Mouse (Mus musculus): ENCODE data around the gene Chil3. TPM values are rescaled to one million over a fixed set of nuclear protein-coding genes. Genes with fewer than 3 reads are reported as not detected.
"Not testable (repeated sequence)": the region's sequence is repeated elsewhere in the genome, so short reads cannot be mapped to it uniquely, and the experiment has no call there.

Chil3 gene
- not detected in 2 replicates for polyA plus RNA-seq (2016; fragmentation: Nextera tagmentation; extraction: Ambion mirVana)

- Histone ChIP-seq H3K36me3 (no peaks in the 10 kb centered on the region), H3K9ac (no peak within 1 kb of the TSS), H3K27ac (no peak within 1 kb of the TSS), H3K4me2 (no peak within 1 kb of the TSS), H3K9me3 (replicated peaks) (peaks cover 6% of the 10 kb centered on the region; the same call in 1 of the 2 replicates), H3K4me1 (no peaks in the 10 kb centered on the region), H3K27me3 (replicated peaks) (no peaks in the 10 kb centered on the region), H3K4me3 (no peak within 1 kb of the TSS)
- no peak for ATAC-seq
- 66% methylated on average over 3 of the region's 3 CpGs for WGBS (ENCODE audit: insufficient replicate concordance)
Observed at GRCm38 (mm10) chr3:106167464-106167863, at the start of gene Chil3. TSS of gene Chil3 (minus strand) at chr3:106167564.

- WGBS (ENCODE audit: insufficient replicate concordance): 25% methylated on average over 1 of the region's 1 CpGs
- not testable (repeated sequence) for H3K4me2 ChIP-seq; H3K27me3 ChIP-seq (replicated peaks); H3K4me1 ChIP-seq; H3K9ac ChIP-seq; ATAC-seq; H3K4me3 ChIP-seq; H3K36me3 ChIP-seq; H3K27ac ChIP-seq
- H3K9me3 ChIP-seq (replicated peaks): peaks cover 50% of the 10 kb centered on the region
Observed at GRCm38 (mm10) chr3:106198030-106198429, 30.7 kb upstream of the Chil3 start.

- not testable (repeated sequence) for H3K4me1 ChIP-seq; H3K4me3 ChIP-seq; H3K27me3 ChIP-seq (replicated peaks); H3K4me2 ChIP-seq; H3K9ac ChIP-seq; H3K36me3 ChIP-seq; ATAC-seq; H3K27ac ChIP-seq
- peaks cover 48% of the 10 kb centered on the region for H3K9me3 ChIP-seq (replicated peaks)
- WGBS (ENCODE audit: insufficient replicate concordance): 36% methylated on average over 2 of the region's 2 CpGs
Observed at GRCm38 (mm10) chr3:106197246-106197645, 29.9 kb upstream of the Chil3 start.

- Histone ChIP-seq H3K9ac (no peak overlapping the region), H3K4me3 (no peak overlapping the region), H3K9me3 (replicated peaks) (peaks cover 46% of the 10 kb centered on the region), H3K36me3 (no peaks in the 10 kb centered on the region), H3K27me3 (replicated peaks) (no peaks in the 10 kb centered on the region), H3K4me2 (no peak overlapping the region), H3K4me1 (no peaks in the 10 kb centered on the region), H3K27ac (no peak overlapping the region)
- ATAC-seq: no peak
Observed at GRCm38 (mm10) chr3:106196276-106196675, 28.9 kb upstream of the Chil3 start.

- H3K4me1 ChIP-seq: no peaks in the 10 kb centered on the region
- no peak overlapping the region for H3K27ac ChIP-seq
- no peaks in the 10 kb centered on the region for H3K36me3 ChIP-seq
- WGBS (ENCODE audit: insufficient replicate concordance): 67% methylated on average over 12 of the region's 12 CpGs
- H3K9me3 ChIP-seq (replicated peaks): peaks cover 46% of the 10 kb centered on the region
- no peak overlapping the region for H3K9ac ChIP-seq
- H3K4me3 ChIP-seq: no peak overlapping the region
- H3K4me2 ChIP-seq: no peak overlapping the region
- ATAC-seq: no peak
- H3K27me3 ChIP-seq (replicated peaks): no peaks in the 10 kb centered on the region
Observed at GRCm38 (mm10) chr3:106195486-106195885, 28.1 kb upstream of the Chil3 start.

- H3K4me3 ChIP-seq: no peak overlapping the region
- no peaks in the 10 kb centered on the region for H3K27me3 ChIP-seq (replicated peaks)
- no peak overlapping the region for H3K27ac ChIP-seq
- no peaks in the 10 kb centered on the region for H3K4me1 ChIP-seq
- H3K9ac ChIP-seq: no peak overlapping the region
- ATAC-seq: no peak
- H3K4me2 ChIP-seq: no peak overlapping the region
- 58% methylated on average over 2 of the region's 2 CpGs for WGBS (ENCODE audit: insufficient replicate concordance)
- no peaks in the 10 kb centered on the region for H3K36me3 ChIP-seq
- peaks cover 47% of the 10 kb centered on the region for H3K9me3 ChIP-seq (replicated peaks)
Observed at GRCm38 (mm10) chr3:106187991-106188390, 20.6 kb upstream of the Chil3 start.

GRCm38 (mm10) chr3:106177509-106178189 lies 10.3 kb upstream of the Chil3 start:
- no peak overlapping the region for H3K4me2 ChIP-seq
- no peak overlapping the region for H3K4me3 ChIP-seq
- no peak overlapping the region for H3K27ac ChIP-seq
- no peaks in the 10 kb centered on the region for H3K4me1 ChIP-seq
- ATAC-seq: no peak
- WGBS (ENCODE audit: insufficient replicate concordance): 76% methylated on average over 13 of the region's 13 CpGs
- peaks cover 17% of the 10 kb centered on the region for H3K9me3 ChIP-seq (replicated peaks)
- no peaks in the 10 kb centered on the region for H3K27me3 ChIP-seq (replicated peaks)
- H3K36me3 ChIP-seq: no peaks in the 10 kb centered on the region
- no peak overlapping the region for H3K9ac ChIP-seq

GRCm38 (mm10) chr3:106174971-106175370 lies 7.6 kb upstream of the Chil3 start:
- not testable (repeated sequence) for H3K4me1 ChIP-seq; H3K4me2 ChIP-seq; H3K27ac ChIP-seq; ATAC-seq; H3K27me3 ChIP-seq (replicated peaks); H3K4me3 ChIP-seq; H3K9ac ChIP-seq; H3K36me3 ChIP-seq
- WGBS (ENCODE audit: insufficient replicate concordance): 38% methylated on average over 2 of the region's 2 CpGs
- H3K9me3 ChIP-seq (replicated peaks): peaks cover 20% of the 10 kb centered on the region

GRCm38 (mm10) chr3:106172506-106172905 lies 5.1 kb upstream of the Chil3 start:
- not testable (repeated sequence) for H3K4me3 ChIP-seq; H3K9ac ChIP-seq; H3K27me3 ChIP-seq (replicated peaks); H3K36me3 ChIP-seq; ATAC-seq; H3K27ac ChIP-seq; H3K4me2 ChIP-seq; H3K4me1 ChIP-seq
- peaks cover 11% of the 10 kb centered on the region for H3K9me3 ChIP-seq (replicated peaks)
- 44% methylated on average over 2 of the region's 2 CpGs for WGBS (ENCODE audit: insufficient replicate concordance)

GRCm38 (mm10) chr3:106171135-106171731 lies 3.9 kb upstream of the Chil3 start:
- H3K9me3 ChIP-seq (replicated peaks): peaks cover 6% of the 10 kb centered on the region; the same call in 1 of the 2 replicates
- 61% methylated on average over 1 of the region's 1 CpGs for WGBS (ENCODE audit: insufficient replicate concordance)

GRCm38 (mm10) chr3:106170522-106171053 lies 3.2 kb upstream of the Chil3 start:
- Histone ChIP-seq H3K27ac (no peak overlapping the region), H3K36me3 (no peaks in the 10 kb centered on the region), H3K27me3 (replicated peaks) (no peaks in the 10 kb centered on the region), H3K9me3 (replicated peaks) (peaks cover 6% of the 10 kb centered on the region; the same call in 1 of the 2 replicates), H3K4me1 (no peaks in the 10 kb centered on the region), H3K9ac (no peak overlapping the region), H3K4me3 (no peak overlapping the region), H3K4me2 (no peak overlapping the region)
- no peak for ATAC-seq
- WGBS (ENCODE audit: insufficient replicate concordance): 20% methylated on average over 1 of the region's 1 CpGs

More at GRCm38 (mm10) chr3:106171135-106171731, 3.9 kb upstream of the Chil3 start:
- no peak overlapping the region for H3K4me2 ChIP-seq
- ATAC-seq: no peak
- no peaks in the 10 kb centered on the region for H3K36me3 ChIP-seq
- H3K4me1 ChIP-seq: no peaks in the 10 kb centered on the region
- H3K27ac ChIP-seq: no peak overlapping the region
- H3K4me3 ChIP-seq: no peak overlapping the region
- no peaks in the 10 kb centered on the region for H3K27me3 ChIP-seq (replicated peaks)
- no peak overlapping the region for H3K9ac ChIP-seq

- 60% methylated on average over 2 of the region's 2 CpGs for WGBS (ENCODE audit: insufficient replicate concordance)
- Histone ChIP-seq H3K4me1 (no peaks in the 10 kb centered on the region), H3K9me3 (replicated peaks) (peaks cover 9% of the 10 kb centered on the region; the same call in 1 of the 2 replicates), H3K4me2 (no peak overlapping the region), H3K27ac (no peak overlapping the region), H3K36me3 (no peaks in the 10 kb centered on the region), H3K27me3 (replicated peaks) (no peaks in the 10 kb centered on the region), H3K4me3 (no peak overlapping the region), H3K9ac (no peak overlapping the region)
- ATAC-seq: peak; percentile 27; the same call in 1 of the 2 replicates
Observed at GRCm38 (mm10) chr3:106154413-106154812, 13.0 kb downstream of the Chil3 start.
